Mouse (Mus musculus) inflammation-experienced regulatory T-cells, adult 16 weeks (primary cell): ENCODE measurements around the gene Dapk2. TPM values are rescaled to one million over a fixed set of nuclear protein-coding genes. Genes with fewer than 3 reads are reported as not detected.

Source experiments
- polyA plus RNA-seq: library from polyadenylated mRNA; unstranded; fragments of 100-300 nt; shearing (Covaris generic); gene quantifications from one replicate; pipeline ENCODE4 v1.2.1, GENCODE M21; 2017

Gene Dapk2
- 0.71 TPM for polyA plus RNA-seq

DNA sequence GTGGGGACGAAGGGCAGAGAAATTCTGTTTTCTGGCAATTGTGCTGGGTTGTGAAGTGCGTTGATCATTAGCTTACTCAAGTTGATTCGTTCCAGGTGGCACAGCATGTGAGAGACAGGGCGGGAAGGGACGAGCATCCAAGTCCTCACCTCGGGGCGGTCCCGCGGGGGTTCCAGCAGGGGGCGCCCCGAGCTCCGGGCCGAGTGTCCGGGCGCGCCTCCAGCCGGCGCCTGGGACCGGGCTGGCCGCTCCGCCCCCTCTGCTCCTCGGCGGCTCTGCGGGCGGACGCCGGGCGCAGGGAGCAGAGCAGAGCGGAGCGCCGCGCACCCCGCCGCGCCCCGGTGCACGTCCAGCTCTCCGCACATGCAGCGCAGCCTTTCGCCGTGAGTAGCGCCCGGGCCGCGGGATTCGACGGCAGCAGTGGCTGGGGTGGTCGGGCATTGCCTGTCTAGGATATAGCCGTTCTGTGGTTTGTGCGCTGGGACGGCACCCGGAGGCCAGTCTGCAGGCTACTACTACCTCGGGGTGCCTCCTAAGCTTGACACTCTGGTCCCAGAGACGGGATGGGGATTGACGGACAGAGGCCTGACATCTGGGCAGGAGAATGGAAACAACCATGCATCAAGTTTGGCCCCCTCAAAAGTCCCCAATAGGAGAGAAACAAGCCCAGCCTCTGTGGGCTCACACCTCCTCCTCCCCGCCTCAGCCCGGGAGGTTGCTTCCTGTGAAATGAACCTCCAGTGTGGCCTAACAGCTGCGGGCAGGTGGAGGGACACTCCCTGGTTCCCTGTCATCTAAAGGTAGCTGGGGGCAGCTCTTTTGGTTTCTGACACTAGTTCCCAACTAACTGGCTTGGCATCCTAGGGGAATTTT, at the start of gene Dapk2:
Gene Dapk2 (plus strand): TSS at position 266 of the 873 bp plus-strand sequence.

DNA sequence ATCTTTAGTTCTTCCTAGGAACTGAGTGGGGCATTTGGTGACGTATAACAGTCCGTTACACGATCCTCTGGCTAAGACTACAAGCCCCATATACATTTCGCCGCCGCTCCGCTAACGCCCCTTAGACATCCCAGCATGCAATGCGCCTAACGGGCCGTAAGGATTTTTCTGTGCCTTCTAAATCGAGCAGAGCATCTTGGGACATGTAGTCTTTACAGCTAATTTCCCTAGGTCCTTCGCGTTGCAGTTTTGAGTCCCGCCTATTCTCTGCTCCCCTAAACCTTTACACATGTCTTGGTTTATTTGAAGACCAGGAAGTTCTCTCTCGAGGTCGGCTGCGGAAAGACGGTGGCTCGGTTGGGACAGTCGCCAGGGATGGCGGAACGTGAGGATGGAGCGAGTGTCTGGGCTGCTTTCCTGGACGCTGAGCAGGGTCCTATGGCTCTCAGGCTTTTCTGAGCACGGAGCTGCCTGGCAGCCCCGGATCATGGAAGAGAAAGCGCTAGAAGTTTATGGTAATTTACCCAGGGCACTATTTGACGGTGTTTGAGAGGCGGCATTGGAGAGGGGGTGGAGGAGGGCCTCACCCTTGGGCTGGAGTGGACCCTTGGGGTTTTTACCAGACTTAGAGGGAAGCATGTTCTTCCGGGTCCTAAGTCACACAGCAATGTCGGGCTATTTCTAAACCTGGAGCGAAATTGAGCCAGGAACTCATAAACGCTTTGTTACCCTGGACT, 31.4 kb upstream of the Dapk2 start, which contains the start of the genes Snx1 and Ciao2a:
Gene Snx1 (minus strand): TSS at position 132 of the 737 bp plus-strand sequence.
Gene Ciao2a (plus strand): TSS at position 156 of the 737 bp plus-strand sequence.

Other genes starting within 250 kb of the Dapk2 start
- 48.2 TPM for gene Trip4, start 249.4 kb upstream of the Dapk2 start, polyA plus RNA-seq
- gene Csnk1g1, start 249.3 kb upstream of the Dapk2 start, polyA plus RNA-seq: 47.1 TPM
- 368 TPM for gene Ppib, start 98.0 kb upstream of the Dapk2 start, polyA plus RNA-seq
- 1.4 TPM for gene Snx22, start 88.5 kb upstream of the Dapk2 start, polyA plus RNA-seq
- gene Snx1, start 31.6 kb upstream of the Dapk2 start, polyA plus RNA-seq: 164 TPM
- 151 TPM for gene Ciao2a, start 31.6 kb upstream of the Dapk2 start, polyA plus RNA-seq
- 59.4 TPM for gene Herc1, start 192.2 kb downstream of the Dapk2 start, polyA plus RNA-seq